Mouse (Mus musculus): ENCODE data around the gene Olfr1404. TPM values are rescaled to one million over a fixed set of nuclear protein-coding genes. Genes with fewer than 3 reads are reported as not detected.
"Not testable (repeated sequence)": the region's sequence is repeated elsewhere in the genome, so short reads cannot be mapped to it uniquely, and the experiment has no call there.

The Olfr1404 gene
- polyA plus RNA-seq, 2 experiments = not detected

DNA sequence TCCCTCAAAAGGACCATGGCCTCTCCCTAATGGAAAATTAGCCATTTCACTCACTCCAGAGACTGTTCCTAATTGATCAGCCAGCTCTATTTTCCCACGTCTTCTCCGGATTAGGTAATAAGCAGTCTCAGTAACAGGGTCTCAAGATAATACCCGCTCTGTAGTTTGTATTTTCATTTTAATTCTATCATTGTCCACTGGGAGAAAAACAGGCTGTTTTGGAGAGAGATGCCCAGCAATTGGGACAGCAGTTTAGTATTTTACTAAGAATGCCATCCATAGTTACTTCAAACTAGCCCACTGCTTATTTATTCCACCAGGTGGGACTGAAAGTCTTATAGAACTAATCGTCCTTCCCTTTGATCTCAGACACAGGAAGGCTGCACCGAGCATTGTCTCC is 14.7 kb upstream of the Olfr1404 start, which contains the start of gene Olfr218:
Olfr218 (plus strand) TSS at position 301 of the 400 bp plus-strand sequence.
- DNase-seq (ENCODE audit: low read depth in 3 of 3, low spot score in 3 of 3) = no peak
- H3K4me2 ChIP-seq (ENCODE audit: low read depth) = no peak within 1 kb of the TSS
- no peaks in the 10 kb centered on the region for H3K27me3 ChIP-seq (ENCODE audit: control insufficient read depth, insufficient read depth, low read length)
- no peaks in the 10 kb centered on the region for H3K9me3 ChIP-seq (ENCODE audit: control insufficient read depth, low read length)
- WGBS (ENCODE audit: insufficient replicate concordance) = 54% methylated on average over 5 of the region's 5 CpGs
- no peaks in the 10 kb centered on the region for H3K36me3 ChIP-seq (replicated peaks; ENCODE audit: control insufficient read depth, insufficient read depth, low read depth)
- no peak within 1 kb of the TSS for H3K27ac ChIP-seq
- H3K4me3 ChIP-seq (ENCODE audit: insufficient read depth in 1 of 2, low read depth in 2 of 2, low read length in 2 of 2) = no peak within 1 kb of the TSS
- H3K4me1 ChIP-seq (replicated peaks; ENCODE audit: control insufficient read depth in 2 of 2, insufficient read depth in 2 of 2, low read length in 1 of 2) = no peaks in the 10 kb centered on the region
- no peak for ATAC-seq (ENCODE audit: insufficient read depth)
- no peak within 1 kb of the TSS for H3K9ac ChIP-seq (replicated peaks)
- TF ChIP-seq CTCF (IDR thresholded peaks at IDR 0.05; ENCODE audit: low read depth) (no peak), EP300 (IDR thresholded peaks at IDR 0.05; ENCODE audit: low read depth) (no peak)

DNA sequence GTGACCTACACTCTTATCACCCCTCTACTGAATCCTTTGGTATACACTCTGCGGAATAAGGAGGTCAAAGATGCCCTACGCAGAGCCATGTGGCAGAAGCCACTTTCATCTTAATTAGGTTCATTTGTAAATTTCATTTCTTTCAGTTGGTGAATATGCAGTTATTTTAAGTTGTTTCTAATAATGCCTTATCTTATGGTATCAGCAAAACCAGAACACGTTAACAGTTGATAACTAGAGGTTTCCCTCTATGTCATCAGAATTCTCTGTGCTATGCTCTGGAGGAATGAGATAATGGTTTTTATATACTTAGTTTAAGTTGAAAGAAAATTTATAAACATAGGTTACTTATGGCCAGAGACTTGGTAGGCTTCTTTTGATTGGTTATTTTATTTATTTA is 4.3 kb downstream of the Olfr1404 start:
- H3K4me1 ChIP-seq (replicated peaks; ENCODE audit: control insufficient read depth in 2 of 2, insufficient read depth in 2 of 2, low read length in 1 of 2) = no peaks in the 10 kb centered on the region
- WGBS (ENCODE audit: insufficient replicate concordance) = 73% methylated on average over 3 of the region's 3 CpGs
- ATAC-seq (ENCODE audit: insufficient read depth) = no peak
- no peak overlapping the region for H3K9ac ChIP-seq (replicated peaks)
- H3K4me3 ChIP-seq (ENCODE audit: insufficient read depth in 1 of 2, low read depth in 2 of 2, low read length in 2 of 2) = no peak overlapping the region
- H3K4me2 ChIP-seq (ENCODE audit: low read depth) = no peak overlapping the region
- H3K9me3 ChIP-seq (ENCODE audit: control insufficient read depth, low read length) = no peaks in the 10 kb centered on the region
- no peak overlapping the region for H3K27ac ChIP-seq
- H3K27me3 ChIP-seq (ENCODE audit: control insufficient read depth, insufficient read depth, low read length) = no peaks in the 10 kb centered on the region
- no peak for DNase-seq (ENCODE audit: low read depth in 3 of 3, low spot score in 3 of 3)
- TF ChIP-seq CTCF (IDR thresholded peaks at IDR 0.05; ENCODE audit: low read depth) (no peak), EP300 (IDR thresholded peaks at IDR 0.05; ENCODE audit: low read depth) (no peak)
- no peaks in the 10 kb centered on the region for H3K36me3 ChIP-seq (replicated peaks; ENCODE audit: control insufficient read depth, insufficient read depth, low read depth)

DNA sequence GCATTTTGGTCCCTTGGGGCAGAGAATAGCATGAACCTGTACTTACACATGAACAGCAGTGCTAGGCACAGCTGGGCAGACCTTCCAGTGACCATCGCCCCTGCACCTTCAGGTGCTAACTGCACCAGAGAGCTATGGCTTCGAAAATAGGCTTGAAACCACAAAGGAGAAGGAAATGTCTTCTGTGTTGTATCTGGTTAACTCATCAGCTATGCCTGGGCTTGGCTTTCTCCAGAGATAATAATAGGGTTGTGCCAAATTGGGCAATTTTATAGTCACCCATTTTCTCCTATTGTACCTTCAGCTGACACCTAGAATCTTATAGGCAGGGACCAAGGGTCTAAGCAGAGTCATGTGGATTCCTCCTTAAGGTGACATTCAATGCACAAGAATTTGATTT is 14.9 kb downstream of the Olfr1404 start, which contains the start of gene Fcer1a:
Fcer1a (minus strand) TSS at position 134 of the 400 bp plus-strand sequence.
- WGBS (ENCODE audit: insufficient replicate concordance) = 37% methylated on average over 2 of the region's 2 CpGs

DNA sequence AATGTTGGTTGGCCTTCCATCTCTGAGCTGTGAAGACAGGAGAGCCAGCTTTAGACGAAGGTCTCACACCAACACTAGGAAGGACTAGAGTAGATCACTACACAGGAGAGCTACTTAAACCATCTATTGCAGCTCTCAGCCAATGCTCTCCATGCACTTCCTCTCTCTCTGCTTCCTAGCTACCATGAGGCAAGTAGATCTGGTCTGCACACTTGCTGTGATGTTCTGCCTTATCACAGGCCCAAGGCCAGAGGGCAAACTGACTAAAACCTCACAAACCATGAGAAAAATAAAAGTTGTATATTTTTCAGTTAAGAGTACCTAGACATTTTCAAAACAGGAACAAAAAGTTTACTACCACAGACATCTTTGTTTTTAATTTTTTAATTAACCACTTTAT is 24.8 kb downstream of the Olfr1404 start:
- not testable (repeated sequence) for H3K36me3 ChIP-seq (replicated peaks; ENCODE audit: control insufficient read depth, insufficient read depth, low read depth); H3K4me3 ChIP-seq (ENCODE audit: insufficient read depth in 1 of 2, low read depth in 2 of 2, low read length in 2 of 2); H3K9ac ChIP-seq (replicated peaks); H3K27ac ChIP-seq; DNase-seq (ENCODE audit: low read depth in 3 of 3, low spot score in 3 of 3); H3K9me3 ChIP-seq (ENCODE audit: control insufficient read depth, low read length); H3K27me3 ChIP-seq (ENCODE audit: control insufficient read depth, insufficient read depth, low read length); H3K4me1 ChIP-seq (replicated peaks; ENCODE audit: control insufficient read depth in 2 of 2, insufficient read depth in 2 of 2, low read length in 1 of 2); H3K4me2 ChIP-seq (ENCODE audit: low read depth); ATAC-seq (ENCODE audit: insufficient read depth)
- 52% methylated on average over 1 of the region's 1 CpGs for WGBS (ENCODE audit: insufficient replicate concordance)

More for the DNA sequence above, 14.9 kb downstream of the Olfr1404 start, which contains the start of gene Fcer1a:
- no peak within 1 kb of the TSS for H3K27ac ChIP-seq
- H3K9me3 ChIP-seq (ENCODE audit: control insufficient read depth, low read length) = no peaks in the 10 kb centered on the region
- DNase-seq (ENCODE audit: low read depth in 3 of 3, low spot score in 3 of 3) (no peak), ATAC-seq (ENCODE audit: insufficient read depth) (no peak)
- H3K27me3 ChIP-seq (ENCODE audit: control insufficient read depth, insufficient read depth, low read length) = no peaks in the 10 kb centered on the region
- no peak within 1 kb of the TSS for H3K4me2 ChIP-seq (ENCODE audit: low read depth)
- H3K36me3 ChIP-seq (replicated peaks; ENCODE audit: control insufficient read depth, insufficient read depth, low read depth) = no peaks in the 10 kb centered on the region
- H3K4me3 ChIP-seq (ENCODE audit: insufficient read depth in 1 of 2, low read depth in 2 of 2, low read length in 2 of 2) = no peak within 1 kb of the TSS
- no peaks in the 10 kb centered on the region for H3K4me1 ChIP-seq (replicated peaks; ENCODE audit: control insufficient read depth in 2 of 2, insufficient read depth in 2 of 2, low read length in 1 of 2)
- no peak within 1 kb of the TSS for H3K9ac ChIP-seq (replicated peaks)
- TF ChIP-seq EP300 (IDR thresholded peaks at IDR 0.05; ENCODE audit: low read depth) (no peak), CTCF (IDR thresholded peaks at IDR 0.05; ENCODE audit: low read depth) (no peak)

DNA sequence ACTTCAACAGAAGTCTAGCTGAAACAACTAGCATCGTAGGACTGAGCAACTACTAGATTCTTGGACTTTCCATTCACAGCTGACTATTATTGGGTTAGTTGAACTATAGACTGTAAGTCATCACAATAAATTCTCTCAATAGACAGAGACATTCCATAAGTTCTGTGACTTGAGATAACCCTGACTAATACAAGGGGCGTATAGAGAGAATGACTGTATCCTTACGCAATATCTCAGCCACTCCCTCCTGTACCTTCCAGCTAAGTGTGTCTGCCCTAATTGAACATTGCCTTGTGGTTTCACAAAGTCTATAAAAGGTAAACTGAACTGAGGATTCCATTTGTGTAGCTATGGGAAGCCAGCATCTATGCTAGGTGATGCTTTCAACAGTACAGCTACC is 37.7 kb downstream of the Olfr1404 start:
- no peaks in the 10 kb centered on the region for H3K27me3 ChIP-seq (ENCODE audit: control insufficient read depth, insufficient read depth, low read length)
- no peak overlapping the region for H3K27ac ChIP-seq
- no peaks in the 10 kb centered on the region for H3K4me1 ChIP-seq (replicated peaks; ENCODE audit: control insufficient read depth in 2 of 2, insufficient read depth in 2 of 2, low read length in 1 of 2)
- no peak overlapping the region for H3K4me2 ChIP-seq (ENCODE audit: low read depth)
- no peaks in the 10 kb centered on the region for H3K9me3 ChIP-seq (ENCODE audit: control insufficient read depth, low read length)
- 74% methylated on average over 3 of the region's 3 CpGs for WGBS (ENCODE audit: insufficient replicate concordance)
- H3K9ac ChIP-seq (replicated peaks) = no peak overlapping the region
- H3K36me3 ChIP-seq (replicated peaks; ENCODE audit: control insufficient read depth, insufficient read depth, low read depth) = no peaks in the 10 kb centered on the region
- DNase-seq (ENCODE audit: low read depth in 3 of 3, low spot score in 3 of 3) (no peak), ATAC-seq (ENCODE audit: insufficient read depth) (no peak)
- H3K4me3 ChIP-seq (ENCODE audit: insufficient read depth in 1 of 2, low read depth in 2 of 2, low read length in 2 of 2) = no peak overlapping the region
- no peak for TF ChIP-seq CTCF (IDR thresholded peaks at IDR 0.05; ENCODE audit: low read depth)
- TF ChIP-seq EP300 (IDR thresholded peaks at IDR 0.05; ENCODE audit: low read depth) = no peak

Data from liver, embryonic 14.5 days (tissue).